Mouse (Mus musculus): Measurements from ENCODE around the gene Usp33.

- TF ChIP-seq TAL1 (IDR thresholded peaks at IDR 0.05; ENCODE audit: low read length) = no peak
- no peak for TF ChIP-seq GATA1 (IDR thresholded peaks at IDR 0.05; ENCODE audit: low read length)
These were observed 91.8 kb downstream of the Usp33 start for GRCm38 (mm10) chr3:152438068-152438467.

Data from erythroblast, embryonic 14.5 days (primary cell).